Mouse (Mus musculus): ENCODE data around the gene Aagab.

- TF ChIP-seq CTCF (IDR thresholded peaks at IDR 0.05; ENCODE audit: borderline replicate concordance, control insufficient read depth, extremely low read depth, insufficient read depth, low read length, poor library complexity), result no peak
- TF ChIP-seq POLR2A (IDR thresholded peaks at IDR 0.05; ENCODE audit: control insufficient read depth, extremely low read depth, insufficient read depth, low read length, poor library complexity), result no peak
These were observed 5.5 kb downstream of the Aagab start for GRCm38 (mm10) chr9:63608006-63608405.
